Mouse (Mus musculus) MEL (cell line): ENCODE results near the gene Plk1. TPM values are rescaled to one million over a fixed set of nuclear protein-coding genes. Genes with fewer than 3 reads are reported as not detected.

Experiments used
- DNase-seq: peaks from one replicate; pipeline ENCODE4 v3.0.0; 2011; ENCODE audit warnings: low read depth, low spot score
- H3K27ac ChIP-seq: 2 replicates; pipeline ENCODE4 v1.5.1; 2012; ENCODE audit warnings: low read depth, mild to moderate bottlenecking, control low read depth, low read length, moderate library complexity; ENCODE audit not compliant: control insufficient read depth
- H3K27me3 ChIP-seq, 2 experiments: fragments of 150-350 bp in 1 of 2; sonication (generic) in 1 of 2; 2 replicates each; pipeline ENCODE4 v1.6.1; 2012; ENCODE audit warnings: low read length in 2 of 2, mild to moderate bottlenecking in 2 of 2, improper control_type of control experiment in 1 of 2, moderate library complexity in 1 of 2; ENCODE audit not compliant: insufficient read depth in 2 of 2, control insufficient read depth in 1 of 2
- H3K36me3 ChIP-seq, 2 experiments: 2 replicates each; pipeline ENCODE4 v1.6.1; 2012 to 2014; ENCODE audit warnings: low read length in 2 of 2, improper control_type of control experiment in 1 of 2, inconsistent platforms in 1 of 2, mild to moderate bottlenecking in 1 of 2; ENCODE audit not compliant: insufficient read depth in 2 of 2, control insufficient read depth in 1 of 2
- H3K4me1 ChIP-seq, 2 experiments: fragments of 150-350 bp in 1 of 2; sonication (generic) in 1 of 2; 2 replicates each; pipeline ENCODE4 v1.6.1; 2012; ENCODE audit warnings: low read length in 2 of 2, improper control_type of control experiment in 1 of 2, mild to moderate bottlenecking in 1 of 2; ENCODE audit not compliant: insufficient read depth in 2 of 2, control insufficient read depth in 1 of 2
- H3K4me3 ChIP-seq, 2 experiments: fragments of 150-350 bp in 1 of 2; sonication (generic) in 1 of 2; 2 replicates each; pipeline ENCODE4 v1.5.1; 2012; ENCODE audit warnings: low read depth in 2 of 2, low read length in 2 of 2, mild to moderate bottlenecking in 2 of 2, moderate library complexity in 2 of 2, control low read depth in 1 of 2, improper control_type of control experiment in 1 of 2; ENCODE audit not compliant: control insufficient read depth in 1 of 2, insufficient read depth in 1 of 2
- H3K79me2 ChIP-seq: 2 replicates; pipeline ENCODE4 v1.6.1; 2012; ENCODE audit warnings: mild to moderate bottlenecking, low read length, moderate library complexity; ENCODE audit not compliant: control insufficient read depth, poor library complexity, insufficient read depth
- H3K9ac ChIP-seq: 2 replicates; pipeline ENCODE4 v1.6.1; 2012; ENCODE audit warnings: low read depth, mild to moderate bottlenecking, control low read depth, low read length, moderate library complexity; ENCODE audit not compliant: control insufficient read depth, poor library complexity, severe bottlenecking
- H3K9me3 ChIP-seq: fragments of 150-350 bp; sonication (generic); replicated peaks from 2 replicates; pipeline ENCODE4 v1.6.1; 2012; ENCODE audit warnings: mild to moderate bottlenecking, low read length, improper control_type of control experiment, moderate library complexity; ENCODE audit not compliant: insufficient read depth
- CHD1 ChIP-seq: IDR thresholded peaks from 2 replicates; pipeline ENCODE4 v1.6.1; 2012; ENCODE audit warnings: low read depth, mild to moderate bottlenecking, inconsistent platforms, low read length, improper control_type of control experiment
- CTCF ChIP-seq, 3 experiments: IDR thresholded peaks in 2 of 3; conservative IDR thresholded peaks in 1 of 3; 2 replicates each; pipeline ENCODE4 v1.5.1; 2011 to 2012; ENCODE audit warnings: low read length in 3 of 3, low read depth in 2 of 3, mild to moderate bottlenecking in 2 of 3, improper control_type of control experiment in 1 of 3, inconsistent platforms in 1 of 3, mixed read lengths in 1 of 3, moderate library complexity in 1 of 3; ENCODE audit not compliant: control insufficient read depth in 1 of 3, insufficient read depth in 1 of 3, poor library complexity in 1 of 3, severe bottlenecking in 1 of 3
- MAFK ChIP-seq: IDR thresholded peaks from 2 replicates; pipeline ENCODE4 v1.6.1; 2011; ENCODE audit warnings: low read depth, mild to moderate bottlenecking, low read length, improper control_type of control experiment, borderline replicate concordance
- MXI1 ChIP-seq: IDR thresholded peaks from 2 replicates; pipeline ENCODE4 v1.6.1; 2011; ENCODE audit warnings: mild to moderate bottlenecking, low read depth, low read length, improper control_type of control experiment
- MYB ChIP-seq: IDR thresholded peaks from 2 replicates; pipeline ENCODE4 v1.6.1; 2011; ENCODE audit warnings: mild to moderate bottlenecking, low read depth, low read length, improper control_type of control experiment
- POLR2AphosphoS2 ChIP-seq: IDR thresholded peaks from 2 replicates; pipeline ENCODE4 v1.6.1; 2011; ENCODE audit warnings: low read length, improper control_type of control experiment
- RCOR1 ChIP-seq: IDR thresholded peaks from 2 replicates; pipeline ENCODE4 v1.6.1; 2012; ENCODE audit warnings: low read depth, mild to moderate bottlenecking, inconsistent platforms, low read length, improper control_type of control experiment
- TAL1 ChIP-seq: IDR thresholded peaks from 2 replicates; pipeline ENCODE4 v1.6.1; 2012; ENCODE audit warnings: mild to moderate bottlenecking, inconsistent platforms, low read length, moderate library complexity, mixed read lengths
- TCF12 ChIP-seq: IDR thresholded peaks from 2 replicates; pipeline ENCODE4 v1.6.1; 2014; ENCODE audit warnings: low read depth, mild to moderate bottlenecking, inconsistent platforms, low read length, improper control_type of control experiment, moderate library complexity
- ZKSCAN1 ChIP-seq: IDR thresholded peaks from 2 replicates; pipeline ENCODE4 v1.6.1; 2012; ENCODE audit warnings: low read depth, mild to moderate bottlenecking, inconsistent platforms, low read length, improper control_type of control experiment, moderate library complexity
- polyA plus RNA-seq, 2 experiments: library from polyadenylated mRNA; stranded (reverse) in 1 of 2; unstranded in 1 of 2; fragments of >175 nt in 1 of 2; fragments of >200 nt in 1 of 2; gene quantifications; 2 replicates each; pipeline versions ENCODE4 v1.2.1 to v1.2.4; 2012; ENCODE audit warnings: low replicate concordance in 2 of 2, low read depth in 1 of 2; ENCODE audit not compliant: insufficient read length in 2 of 2, insufficient read depth in 1 of 2, missing spikeins in 1 of 2
- total RNA-seq: library from RNA; depleted of rRNA; stranded (reverse); fragments of 300-350 nt; gene quantifications from 2 replicates; pipeline ENCODE4 v1.2.3, GENCODE M21; 2012

Gene Plk1
- total and polyA plus RNA-seq, 3 experiments = 46.7 to 244 (median 157) TPM

GRCm38 (mm10) chr7:122158488-122158887, 751 bp upstream of the Plk1 start:
- Histone ChIP-seq H3K36me3 (peaks cover 3 to 19% of the 10 kb centered on the region in 2 experiments), H3K4me3 (peak overlapping the region; percentile 65 to 98), H3K27ac (peak overlapping the region; percentile 85), H3K4me1 (peaks cover 8 to 19% of the 10 kb centered on the region in 2 experiments; a peak in 3 of 4 replicates), H3K9ac (peak overlapping the region; percentile 94), H3K79me2 (peaks cover 48% of the 10 kb centered on the region), H3K9me3 (no peaks in the 10 kb centered on the region), H3K27me3 (no peaks in the 10 kb centered on the region)
- no peak for DNase-seq
- no peak for TF ChIP-seq RCOR1
- 0 out of 2 replicates have a peak, but pooled peaks have one; percentile 0 for TF ChIP-seq MXI1

DNA sequence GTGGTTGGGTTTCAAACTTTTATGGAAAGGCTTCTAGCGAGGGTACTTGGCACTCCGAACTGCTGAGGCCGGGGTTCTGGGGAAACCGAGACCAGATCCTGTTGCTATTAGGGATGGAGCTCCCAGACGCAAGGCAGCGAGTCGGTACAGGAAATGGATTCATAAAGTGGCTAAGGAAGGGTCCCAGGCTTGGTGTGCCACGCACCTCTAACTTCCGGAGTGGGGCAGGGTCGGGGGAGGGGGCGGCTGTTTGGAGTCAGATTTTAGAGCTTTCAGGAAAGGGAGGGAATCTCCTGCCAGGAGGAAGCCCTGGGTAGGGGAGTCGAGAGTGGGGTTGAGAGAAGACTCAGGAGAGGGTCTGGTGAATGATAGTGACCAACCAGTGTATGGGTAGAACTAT, 798 bp downstream of the Plk1 start:
- Histone ChIP-seq H3K79me2 (peaks cover 48% of the 10 kb centered on the region), H3K36me3 (peaks cover 9 to 21% of the 10 kb centered on the region in 2 experiments), H3K4me1 (peaks cover 8 to 19% of the 10 kb centered on the region in 2 experiments; a peak in 3 of 4 replicates), H3K27me3 (no peaks in the 10 kb centered on the region), H3K9ac (peak overlapping the region; percentile 82), H3K9me3 (no peaks in the 10 kb centered on the region), H3K27ac (peak overlapping the region; percentile 85), H3K4me3 (peak overlapping the region; percentile 65 to 98)
- no peak for TF ChIP-seq CTCF (IDR thresholded peaks at IDR 0.05 in 2 of 3, conservative IDR thresholded peaks at IDR 0.05 in 1 of 3; ENCODE audit: control insufficient read depth in 1 of 3, insufficient read depth in 1 of 3, low read depth in 2 of 3, low read length in 3 of 3, poor library complexity in 1 of 3, severe bottlenecking in 1 of 3)
- TF ChIP-seq MXI1 = no peak
- no peak for TF ChIP-seq CHD1
- no peak for TF ChIP-seq TCF12
- no peak for TF ChIP-seq POLR2AphosphoS2
- DNase-seq = peak; percentile 49

DNA sequence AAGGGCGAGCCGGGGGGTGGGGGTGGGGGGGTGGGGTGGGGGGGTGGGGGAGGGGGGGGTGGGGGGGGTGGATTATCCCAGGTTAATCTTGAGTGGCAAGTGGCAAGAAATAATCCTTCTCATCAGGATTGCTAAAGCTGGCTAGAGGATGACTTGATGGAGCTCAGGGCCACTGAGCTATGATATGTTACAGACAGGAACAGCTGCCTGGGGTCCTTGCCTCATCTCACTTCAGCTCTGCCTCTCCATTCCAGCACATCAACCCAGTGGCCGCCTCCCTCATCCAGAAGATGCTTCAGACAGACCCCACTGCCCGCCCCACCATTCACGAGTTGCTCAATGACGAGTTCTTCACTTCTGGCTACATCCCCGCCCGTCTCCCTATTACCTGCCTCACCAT, 4.5 kb downstream of the Plk1 start:
- Histone ChIP-seq H3K27ac (no peak overlapping the region), H3K9me3 (no peaks in the 10 kb centered on the region), H3K9ac (no peak overlapping the region), H3K4me1 (peaks cover 6 to 12% of the 10 kb centered on the region in 2 experiments; a peak in 3 of 4 replicates), H3K27me3 (no peaks in the 10 kb centered on the region), H3K4me3 (no peak overlapping the region), H3K79me2 (peaks cover 39% of the 10 kb centered on the region), H3K36me3 (peaks cover 14 to 28% of the 10 kb centered on the region in 2 experiments)
- TF ChIP-seq MAFK = no peak
- no peak for TF ChIP-seq ZKSCAN1
- no peak for TF ChIP-seq MYB
- TF ChIP-seq TAL1 = no peak
- DNase-seq = no peak
